Mouse (Mus musculus) urinary bladder, postnatal 10 days (tissue): Measurements from ENCODE around the gene Dcakd.
A peak's percentile ranks its signal among the peaks of the same experiment; 100 is the strongest.

ENCODE experiments used
- DNase-seq: peaks from one replicate; pipeline ENCODE4 v3.0.0; 2022; ENCODE audit warnings: low spot score

Dcakd gene

DNA sequence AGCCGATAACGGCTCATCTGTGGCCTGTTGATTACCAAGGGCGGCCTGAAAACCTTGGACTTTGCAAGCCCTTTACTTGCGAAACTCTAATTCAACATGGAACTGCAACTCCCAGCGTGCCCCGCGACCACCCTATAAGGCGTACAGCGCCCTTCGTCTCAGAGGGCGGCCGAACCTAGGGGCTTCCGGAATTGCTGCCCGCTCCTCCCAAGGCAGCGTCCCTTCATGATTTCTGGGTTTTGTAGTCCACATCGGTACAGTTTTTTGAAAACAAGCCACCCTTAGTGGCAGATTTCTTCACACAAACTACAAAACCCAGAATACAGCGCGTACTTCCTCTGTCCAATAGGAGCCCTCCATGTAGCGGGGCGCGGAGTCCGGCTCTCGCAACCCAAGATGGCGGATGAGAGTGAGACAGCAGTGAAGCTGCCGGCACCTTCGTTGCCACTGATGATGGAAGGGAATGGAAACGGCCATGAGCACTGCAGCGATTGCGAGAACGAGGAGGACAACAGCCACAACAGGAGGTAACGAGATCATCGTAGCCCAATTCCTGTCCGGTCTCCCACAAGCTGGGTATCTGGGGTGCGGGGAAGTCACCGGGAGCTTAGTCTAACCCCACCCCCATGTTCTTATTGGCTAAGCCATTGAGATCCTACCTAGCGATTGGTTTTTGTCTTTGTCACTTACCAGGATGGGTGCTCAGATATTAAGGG lies at the start of gene Dcakd, which contains the start of gene Nmt1:
Gene Dcakd, minus strand, starts transcription at position 158 of the 716 bp plus-strand sequence.
Gene Nmt1, plus strand, starts transcription at position 15 of the 716 bp plus-strand sequence.
- DNase-seq = peak; percentile 60

DNA sequence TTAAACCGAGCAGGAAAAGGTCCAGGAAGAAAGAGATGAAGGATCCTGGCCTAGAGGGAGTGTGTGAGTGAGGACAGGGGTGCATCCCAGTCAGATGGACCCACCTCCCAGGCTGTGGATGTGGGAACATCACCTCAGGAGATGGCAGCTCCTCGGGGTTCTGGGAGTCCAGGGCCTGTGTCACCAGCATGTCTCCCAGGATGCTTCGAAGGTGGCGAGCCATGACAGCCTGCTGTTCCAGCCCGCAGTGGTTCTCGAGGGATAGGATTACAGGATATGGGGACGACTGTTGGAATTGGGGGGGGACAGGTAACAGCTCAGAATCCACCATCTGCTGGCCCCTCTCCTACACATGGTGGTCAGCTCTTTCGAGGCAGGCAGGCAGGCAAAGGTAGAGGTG lies 48.4 kb upstream of the Dcakd start:
- DNase-seq = no peak

DNA sequence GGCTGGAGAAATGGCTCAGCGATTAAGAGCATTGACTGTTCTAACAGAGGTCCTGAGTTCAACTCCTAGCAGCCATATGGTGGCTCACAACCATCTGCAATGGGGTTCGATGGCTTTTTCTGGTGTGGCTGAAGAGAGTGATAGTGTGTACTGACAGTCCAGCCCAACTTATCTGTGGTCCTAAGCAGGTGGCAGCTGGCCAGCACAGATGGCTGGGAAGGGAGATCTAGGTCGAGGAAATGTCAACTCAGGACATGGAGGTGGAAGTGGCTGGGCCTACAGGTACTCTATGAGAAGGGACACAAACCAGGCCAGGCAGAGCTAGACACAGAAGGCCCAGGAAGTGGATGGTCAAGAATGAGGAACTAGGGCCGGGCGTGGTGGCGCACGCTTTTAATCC lies 47.9 kb upstream of the Dcakd start:
- DNase-seq = no peak

DNA sequence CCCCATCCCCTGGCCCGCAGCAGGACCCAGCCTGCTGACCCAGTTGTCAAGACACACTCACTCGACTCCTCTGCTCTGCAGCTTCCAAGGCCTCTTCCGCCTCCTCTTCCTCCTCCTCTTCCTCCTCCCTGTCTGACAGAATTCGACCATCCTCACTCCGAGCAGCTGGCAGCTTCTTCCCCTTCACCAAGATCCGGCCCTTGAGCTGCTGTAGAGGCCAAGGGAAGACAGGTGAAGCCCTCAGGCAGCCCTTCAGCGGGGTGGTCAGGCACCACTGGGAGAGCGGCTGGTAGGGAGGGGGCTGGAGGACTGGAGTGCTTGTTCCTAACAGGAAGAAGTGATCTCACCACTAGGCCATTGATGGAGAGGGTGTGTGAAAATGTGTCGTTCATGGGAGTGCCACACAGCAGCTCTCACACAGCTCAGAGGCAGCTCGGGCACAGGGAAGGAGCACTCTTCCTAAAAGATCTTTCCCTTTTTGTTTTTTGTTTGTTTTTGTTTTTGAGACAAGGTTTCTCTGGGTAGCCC lies 46.7 kb upstream of the Dcakd start:
- DNase-seq = no peak

DNA sequence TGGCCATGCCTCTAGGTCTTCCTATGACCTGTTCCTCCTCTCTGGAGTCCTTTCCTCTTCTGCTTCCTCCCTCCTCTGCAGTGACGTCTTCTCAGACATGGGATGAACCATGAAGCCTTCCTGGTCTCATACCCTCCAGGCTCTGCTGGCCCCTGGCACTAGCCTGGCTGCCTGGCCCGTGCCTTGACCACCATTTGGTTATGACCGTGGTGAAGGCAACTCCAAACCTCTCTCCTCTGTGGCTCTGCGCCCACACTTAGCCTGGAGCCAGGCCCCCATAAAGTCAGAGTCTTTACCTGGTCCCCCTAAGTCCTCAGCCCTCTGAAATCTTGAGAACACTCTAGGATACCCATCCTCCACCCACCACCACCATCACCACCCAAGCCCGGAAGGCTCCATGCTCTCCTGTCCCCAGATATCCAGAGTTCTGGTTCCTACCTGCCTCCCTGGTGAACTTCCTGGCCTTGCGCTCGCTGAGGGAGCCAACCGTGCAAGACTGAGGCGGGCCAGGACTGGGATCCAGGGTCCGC lies 46.1 kb upstream of the Dcakd start:
- no peak for DNase-seq

DNA sequence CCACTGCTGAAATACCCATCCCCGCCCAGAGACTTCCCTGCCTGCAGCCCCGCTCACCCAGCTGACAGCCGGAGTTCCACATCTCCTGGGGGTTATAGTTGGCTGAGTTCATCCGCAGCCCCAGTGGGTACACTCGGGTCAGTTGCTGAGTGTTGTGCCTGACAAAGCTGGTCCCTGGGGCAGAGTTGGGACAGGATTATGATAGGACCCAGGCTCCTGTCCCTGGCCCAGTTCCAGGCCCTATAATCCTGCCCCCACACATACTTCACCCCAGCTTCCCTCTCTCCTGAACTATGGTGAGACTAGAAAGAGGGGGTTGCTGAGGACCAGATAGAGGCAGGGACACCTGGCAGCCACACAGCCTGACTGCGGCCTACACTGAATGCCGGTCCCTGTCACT lies 45.5 kb upstream of the Dcakd start:
- no peak for DNase-seq

DNA sequence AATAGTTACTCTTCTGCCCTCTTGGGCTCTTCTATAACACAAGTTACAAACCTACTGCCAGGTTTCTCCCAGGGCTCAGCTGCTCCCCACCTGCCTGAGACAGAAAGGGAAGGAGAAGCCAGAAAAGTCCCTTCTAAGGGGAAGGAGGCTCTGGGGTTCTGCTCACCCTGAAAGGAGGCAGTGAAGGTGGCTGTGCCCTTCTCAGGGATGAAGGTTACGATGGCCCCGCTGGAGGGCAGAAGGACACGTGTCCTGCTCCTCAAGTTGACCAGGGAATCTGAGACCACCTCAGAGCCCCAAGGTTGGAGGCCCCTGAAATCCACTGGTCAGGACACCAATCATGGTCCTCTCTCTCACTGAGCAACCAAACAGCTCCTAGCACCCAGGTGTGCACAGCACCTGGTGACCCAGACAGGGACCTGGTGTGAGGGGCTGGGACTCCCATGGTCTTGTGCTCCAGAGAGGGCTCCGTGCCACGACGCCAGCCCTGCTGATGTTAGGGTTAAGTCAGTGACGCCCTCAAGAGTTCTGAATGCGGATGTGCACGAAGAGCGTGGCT lies 42.3 kb upstream of the Dcakd start:
- no peak for DNase-seq

DNA sequence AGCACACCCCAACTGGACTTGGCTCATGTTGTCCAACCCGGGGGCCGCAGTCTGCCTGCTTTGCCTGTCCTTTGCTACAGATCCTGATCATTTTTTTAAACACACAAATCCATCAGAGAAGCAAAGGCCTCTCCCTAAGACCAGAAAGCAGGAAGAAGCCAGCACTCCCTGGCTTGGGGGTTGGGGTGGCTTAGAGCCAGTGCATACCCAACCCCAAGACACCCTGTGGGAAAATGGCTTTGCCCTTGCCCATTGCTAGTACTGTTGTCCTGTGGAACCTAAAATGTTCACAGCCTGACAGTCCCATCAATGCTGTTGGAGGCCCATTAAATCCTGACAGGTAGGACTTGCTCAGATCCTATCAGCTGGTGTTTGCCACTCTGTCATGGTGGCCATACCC lies 41.6 kb upstream of the Dcakd start:
- DNase-seq = no peak

DNA sequence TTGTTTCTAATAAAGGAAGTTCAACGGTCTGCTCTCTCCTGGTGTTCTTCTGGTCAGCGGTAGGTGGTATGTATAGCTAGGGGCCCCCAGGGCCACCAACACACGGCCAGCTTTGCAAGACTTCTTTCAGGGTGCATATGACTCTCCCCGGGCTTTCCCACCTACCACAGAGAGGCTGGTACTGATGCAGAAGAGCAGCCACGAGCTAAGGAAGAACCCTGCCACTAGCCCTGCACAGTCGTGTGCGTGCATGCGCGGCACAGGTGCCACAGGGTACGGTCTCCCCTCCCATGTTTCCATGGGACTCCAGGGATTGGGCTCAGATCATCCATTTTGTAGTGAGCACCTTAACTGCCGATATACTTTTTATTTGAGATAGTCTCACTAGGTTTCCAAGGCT lies 40.8 kb upstream of the Dcakd start:
- DNase-seq = no peak

DNA sequence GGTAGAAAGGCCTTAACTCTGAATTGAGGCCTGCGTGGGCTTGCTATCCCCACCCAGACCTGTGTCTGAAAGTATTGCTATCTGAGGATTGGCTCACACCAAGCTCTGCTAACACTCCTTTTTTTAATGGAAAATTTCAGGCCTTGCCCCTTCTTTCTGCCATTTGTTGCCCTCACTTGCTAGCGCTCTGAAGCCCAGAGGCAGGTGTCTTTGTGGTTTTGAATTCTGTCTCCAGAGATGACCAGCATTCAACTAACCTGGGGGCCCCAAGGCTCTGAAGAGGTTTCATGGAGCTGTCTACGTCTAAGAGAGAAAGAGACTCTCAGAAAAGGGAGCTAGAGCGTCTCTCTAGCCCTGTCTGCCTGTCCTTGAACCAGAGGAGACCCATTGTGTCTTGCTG lies 40.1 kb upstream of the Dcakd start:
- no peak for DNase-seq

DNA sequence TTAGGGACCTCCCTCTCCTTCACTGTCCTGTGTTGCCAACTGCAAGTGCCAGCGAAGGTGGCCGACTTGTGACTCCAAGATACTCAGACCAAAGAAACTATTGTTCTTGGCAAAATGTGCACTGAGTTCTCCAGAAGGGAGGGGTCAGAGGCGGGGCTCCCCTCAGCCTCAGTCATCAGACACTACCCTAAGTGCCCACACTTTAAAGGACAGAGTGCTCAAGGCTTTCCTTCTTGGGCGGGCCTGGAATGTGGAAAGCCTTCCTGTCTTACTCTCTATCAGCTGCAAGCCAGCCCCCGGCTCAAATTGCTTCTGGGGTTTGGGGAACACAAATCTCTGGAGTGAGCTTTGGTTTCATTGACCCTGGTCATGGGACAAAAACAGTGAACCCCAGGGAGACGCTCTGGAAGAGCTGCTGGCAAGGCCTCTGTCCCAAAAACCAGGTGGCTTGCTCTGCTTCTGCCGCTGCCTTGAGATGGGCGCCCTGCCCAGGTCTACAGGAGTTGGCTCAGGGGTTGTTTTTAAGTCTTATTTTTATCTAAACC lies 39.4 kb upstream of the Dcakd start:
- no peak for DNase-seq

DNA sequence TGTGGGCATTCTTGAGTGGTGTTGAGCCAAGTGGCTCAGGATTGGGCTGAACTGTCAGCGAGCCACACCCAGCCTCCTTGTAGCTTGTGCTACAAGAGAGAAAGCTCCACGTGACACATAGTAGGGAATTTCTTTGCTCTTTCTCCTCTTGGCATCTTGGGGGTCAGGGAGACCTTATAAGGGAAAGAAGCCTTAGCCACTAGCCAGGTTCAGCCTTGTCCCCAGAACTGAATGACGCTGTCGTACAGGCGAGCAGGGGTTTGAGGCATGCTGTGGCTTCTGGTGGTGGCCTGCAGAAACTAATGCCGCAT lies 38.9 kb upstream of the Dcakd start:
- no peak for DNase-seq

DNA sequence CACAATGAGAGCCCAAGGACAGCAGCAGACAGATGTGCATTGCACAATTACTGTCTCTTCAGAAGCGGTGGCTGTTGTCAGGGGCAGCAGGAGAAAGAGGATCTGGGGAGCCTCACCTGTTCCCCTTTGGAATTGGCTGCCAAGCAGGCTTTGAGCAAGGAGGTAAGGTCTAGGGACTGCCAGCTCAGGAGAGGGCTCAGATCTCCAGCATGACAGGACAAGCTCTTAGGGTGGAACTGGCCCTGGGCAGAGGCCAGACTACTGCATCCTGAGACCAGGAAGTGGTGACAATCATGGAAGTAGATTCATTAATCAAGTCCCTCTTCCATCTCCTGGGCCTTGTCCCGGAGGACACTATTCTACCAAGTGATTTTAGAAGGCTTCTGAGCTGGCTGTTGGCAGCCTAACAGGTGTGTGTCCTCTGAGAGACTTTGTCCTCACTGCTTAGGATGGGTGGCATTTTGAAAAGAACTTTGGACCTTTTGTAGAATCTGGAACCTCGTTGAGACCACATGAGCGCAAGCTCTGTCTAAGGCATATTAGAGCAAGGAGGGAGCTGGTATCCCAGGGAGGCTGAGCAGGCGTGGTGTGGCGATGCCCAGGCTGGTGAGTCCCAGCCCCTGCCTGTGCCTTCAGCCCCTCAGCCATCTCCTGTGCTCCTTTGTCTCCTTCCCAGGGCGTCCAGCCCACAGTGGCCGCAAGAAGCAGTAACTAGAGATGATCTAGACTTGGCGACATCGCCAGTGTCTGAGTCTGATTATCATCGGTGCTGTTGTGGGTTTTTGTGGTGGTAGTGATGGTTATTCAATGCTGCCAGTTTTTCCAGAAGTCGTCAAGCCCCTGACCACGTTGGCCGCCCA lies 38.3 kb upstream of the Dcakd start:
- DNase-seq = no peak

DNA sequence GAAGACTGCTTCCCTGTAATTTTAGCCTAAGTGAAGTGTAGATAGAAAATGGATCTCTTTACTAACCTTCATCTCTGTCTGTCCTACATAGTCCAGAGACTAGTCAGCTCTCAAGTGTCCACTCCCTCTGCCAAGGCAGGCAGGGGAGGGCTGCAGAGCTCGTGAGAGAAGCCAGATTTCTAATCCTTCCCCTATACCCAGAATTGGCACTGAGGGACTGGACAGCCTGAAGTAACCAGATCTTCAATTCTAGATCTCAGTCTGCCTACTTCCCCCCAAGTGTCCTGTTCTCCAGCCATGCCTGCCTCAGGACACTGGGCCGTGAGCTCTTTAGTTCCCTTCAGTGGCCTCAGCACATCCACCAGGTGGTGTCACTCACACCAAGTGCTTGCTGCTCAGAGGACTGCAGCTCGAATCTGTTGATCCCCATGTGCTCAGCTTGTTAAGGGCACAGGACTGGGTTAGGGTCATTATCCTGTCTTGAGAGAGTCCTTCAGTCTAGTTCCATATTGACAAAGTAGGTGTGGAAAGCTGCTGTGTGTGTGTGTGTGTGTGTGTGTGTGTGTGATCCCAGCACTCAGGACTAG lies 30.5 kb upstream of the Dcakd start:
- DNase-seq = no peak

DNA sequence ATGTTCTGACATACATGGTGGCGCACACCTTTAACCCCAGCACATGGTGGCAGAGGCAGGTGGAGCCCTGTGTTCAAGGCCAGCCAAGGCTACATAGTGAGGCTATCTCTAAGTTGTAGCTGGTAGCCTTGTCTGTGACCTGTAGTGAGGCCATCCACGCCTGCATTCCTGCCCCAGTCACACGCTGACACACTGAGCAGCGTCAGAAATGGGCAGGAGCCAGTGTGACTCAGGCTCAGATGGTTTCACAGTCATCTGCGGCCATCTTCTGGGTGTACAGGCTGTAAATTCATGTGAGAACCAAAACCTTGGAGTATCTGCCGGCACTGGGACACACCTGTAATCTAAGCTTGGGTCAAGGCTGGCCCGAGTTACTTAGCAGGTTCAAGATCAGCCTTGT lies 28.5 kb upstream of the Dcakd start:
- no peak for DNase-seq

DNA sequence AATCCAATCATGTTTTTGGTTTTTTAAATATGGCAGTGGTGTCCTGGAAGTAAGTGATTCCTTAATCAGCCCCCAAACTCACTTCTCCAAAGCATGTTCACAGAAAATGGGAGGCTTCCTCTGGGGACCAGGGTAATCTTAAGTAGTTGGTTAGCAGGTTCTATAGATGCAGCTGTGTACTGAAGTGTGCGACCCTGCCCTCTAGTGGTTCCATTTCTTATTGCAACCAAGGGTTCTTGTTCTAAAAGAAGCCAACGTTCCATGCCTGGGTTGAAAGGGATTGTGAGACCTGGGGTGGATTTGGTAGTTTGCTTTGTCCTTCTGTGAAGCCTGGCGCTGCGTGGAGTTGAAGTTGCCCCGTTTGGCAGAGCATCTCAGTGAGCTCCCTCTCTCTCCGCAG lies 26.7 kb upstream of the Dcakd start:
- no peak for DNase-seq

DNA sequence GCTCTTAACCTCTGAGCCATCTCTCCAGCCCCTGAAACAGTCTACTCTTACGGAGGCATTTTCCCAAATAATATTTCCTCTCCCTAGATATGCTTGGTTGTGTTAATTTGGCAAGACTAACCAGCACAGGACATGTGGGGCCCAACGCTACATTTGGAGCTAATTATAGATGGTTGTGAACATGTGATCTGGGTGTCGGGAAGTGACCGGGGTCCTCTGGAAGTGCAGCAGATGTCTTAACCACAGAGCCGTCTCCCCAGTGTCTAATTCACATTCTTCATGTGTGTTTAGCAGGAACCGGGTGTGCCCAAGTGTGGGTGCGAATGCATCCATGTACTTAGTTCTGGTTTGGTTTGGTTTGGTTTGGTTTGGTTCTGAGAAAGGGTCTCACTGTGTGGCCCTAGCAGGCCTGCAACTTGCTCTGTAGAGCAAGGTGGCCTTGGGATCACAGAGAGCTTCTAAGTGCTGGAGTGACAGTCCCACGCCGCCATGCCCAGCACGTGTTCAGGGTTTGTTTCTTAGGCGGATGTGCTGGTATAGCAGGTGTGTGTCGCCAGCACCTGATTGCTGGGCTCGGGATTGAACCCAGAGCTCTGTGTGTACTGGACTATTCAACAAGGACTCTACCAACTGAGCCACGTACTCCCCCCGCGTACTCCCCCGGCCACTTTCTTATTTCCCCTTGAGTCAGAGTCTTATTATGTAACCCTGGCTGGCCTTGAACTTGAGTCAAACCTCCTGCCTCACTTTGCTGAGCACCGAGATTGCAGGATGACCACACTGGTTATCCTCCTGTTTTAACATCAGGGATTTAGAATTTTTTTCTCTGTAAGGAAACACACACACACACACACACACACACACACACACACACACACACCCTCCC lies 25.3 kb upstream of the Dcakd start:
- DNase-seq = no peak

DNA sequence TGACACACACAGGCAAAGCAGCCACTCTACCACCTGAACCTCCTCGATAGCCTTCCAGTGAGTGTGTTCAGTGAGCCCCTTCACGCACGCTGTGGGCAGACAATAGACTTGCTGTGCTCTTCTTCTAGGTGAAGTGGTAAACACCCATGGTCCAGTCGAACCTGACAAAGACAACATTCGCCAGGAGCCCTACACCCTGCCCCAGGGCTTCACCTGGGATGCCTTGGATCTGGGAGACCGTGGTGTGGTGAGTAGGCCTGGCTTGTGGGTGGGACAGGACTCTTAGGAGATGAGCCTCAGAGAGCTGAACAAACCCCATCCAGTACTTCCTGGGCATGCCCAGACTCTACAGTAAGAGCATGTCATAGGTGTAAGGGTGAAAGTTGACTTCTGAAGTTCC lies 23.9 kb upstream of the Dcakd start:
- DNase-seq = no peak

DNA sequence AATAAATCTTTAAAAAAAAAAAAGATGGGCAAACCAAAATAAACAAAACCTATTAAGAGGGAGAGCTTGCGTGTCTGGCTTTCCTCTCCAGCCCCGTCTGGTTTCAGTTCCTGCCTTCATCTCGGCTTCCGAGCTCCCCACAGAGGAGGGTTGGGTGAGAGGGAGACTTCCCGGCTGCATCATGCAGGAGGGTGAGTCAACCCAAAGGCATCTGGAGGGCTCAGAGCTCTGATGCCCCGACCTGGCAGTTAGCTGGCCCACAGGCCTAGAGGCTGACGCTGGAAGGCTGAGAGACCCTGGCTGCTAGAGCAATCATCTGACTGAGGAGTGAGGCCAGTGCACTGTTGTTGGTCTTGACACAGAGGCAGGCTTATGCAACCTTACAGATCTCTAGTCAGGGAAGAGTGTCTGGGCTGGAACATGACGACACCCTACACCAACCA lies 23.1 kb upstream of the Dcakd start:
- no peak for DNase-seq

DNA sequence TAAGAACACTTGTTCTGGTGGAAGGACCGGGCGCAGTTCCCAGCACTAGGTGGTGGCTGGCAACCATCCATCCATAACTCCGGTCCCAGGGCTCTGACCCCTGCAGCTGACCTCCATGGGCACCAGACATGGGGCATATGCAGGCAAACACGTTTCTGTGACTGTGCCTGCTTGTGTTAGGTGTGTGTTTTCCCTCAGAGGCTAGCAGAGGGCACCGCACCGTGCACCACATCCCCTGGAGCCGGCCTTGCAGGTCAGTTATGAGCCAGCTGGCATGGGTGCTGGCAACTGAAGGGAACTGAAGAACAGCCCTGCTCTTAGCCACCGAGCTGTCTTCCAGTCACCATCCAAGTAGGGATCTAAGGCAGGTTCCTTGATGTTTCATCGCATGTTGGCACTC lies 22.0 kb upstream of the Dcakd start:
- DNase-seq = no peak

DNA sequence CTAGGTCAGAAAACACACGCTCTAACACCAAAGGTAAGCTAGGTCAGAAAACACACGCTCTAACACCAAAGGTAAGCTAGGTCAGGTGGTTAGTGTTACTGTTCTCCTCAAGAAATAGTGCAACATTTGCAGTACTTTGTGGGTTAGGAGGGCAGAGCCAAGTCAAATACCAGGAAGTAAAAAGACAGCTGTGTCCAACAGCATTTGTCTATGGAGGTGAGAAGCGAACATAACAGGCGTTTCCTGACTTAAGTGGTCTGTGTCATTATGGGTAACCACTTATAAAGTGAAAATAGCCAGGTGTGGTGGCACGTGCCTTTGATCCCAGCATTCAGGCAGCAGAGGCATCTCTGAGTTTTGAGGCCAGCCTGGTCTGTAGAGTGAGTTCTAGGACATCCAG lies 21.5 kb upstream of the Dcakd start:
- no peak for DNase-seq
